Mouse (Mus musculus) heart, adult 2 months (tissue): ENCODE results near the gene Wwox. TPM values are rescaled to one million over a fixed set of nuclear protein-coding genes. Genes with fewer than 3 reads are reported as not detected.

ENCODE experiments used
- DNase-seq, 2 experiments: peaks; one replicate each; pipeline ENCODE4 v3.0.0; 2021
- H3K27ac ChIP-seq: fragments of 200-600 bp; 2 replicates; pipeline ENCODE4 v1.8.1; 2022
- H3K27me3 ChIP-seq: fragments of 200-500 bp; 2 replicates; pipeline ENCODE4 v1.6.1; 2012; ENCODE audit warnings: mild to moderate bottlenecking, low read length, inconsistent platforms, mixed read lengths; ENCODE audit not compliant: control insufficient read depth, insufficient read depth
- H3K36me3 ChIP-seq: fragments of 200-500 bp; 2 replicates; pipeline ENCODE4 v1.6.1; 2012; ENCODE audit warnings: low read length, inconsistent platforms; ENCODE audit not compliant: control insufficient read depth, insufficient read depth
- H3K4me1 ChIP-seq: fragments of 200-500 bp; 2 replicates; pipeline ENCODE4 v1.6.1; 2011; ENCODE audit warnings: low read length; ENCODE audit not compliant: control insufficient read depth, insufficient read depth
- H3K4me3 ChIP-seq: fragments of 200-600 bp; 2 replicates; pipeline ENCODE4 v1.8.1; 2022
- H3K79me2 ChIP-seq: fragments of 200-500 bp; replicated peaks from 2 replicates; pipeline ENCODE4 v1.6.1; 2012; ENCODE audit warnings: mild to moderate bottlenecking, inconsistent platforms, low read length, moderate library complexity, mixed read lengths; ENCODE audit not compliant: control insufficient read depth, insufficient read depth
- H3K9ac ChIP-seq: fragments of 200-500 bp; 2 replicates; pipeline ENCODE4 v1.6.1; 2012; ENCODE audit warnings: low read depth, mild to moderate bottlenecking, control low read depth, inconsistent platforms, low read length, mixed read lengths
- CTCF ChIP-seq: fragments of 200-600 bp; IDR thresholded peaks from 2 replicates; pipeline ENCODE4 v1.8.1; 2022; ENCODE audit warnings: antibody characterized with exemption, mild to moderate bottlenecking, moderate library complexity
- EP300 ChIP-seq: fragments of 200-500 bp; IDR thresholded peaks from 2 replicates; pipeline ENCODE4 v1.6.1; 2011; ENCODE audit warnings: low read depth, low read length, control low read depth; ENCODE audit not compliant: insufficient read depth
- POLR2A ChIP-seq: fragments of 200-500 bp; IDR thresholded peaks from 2 replicates; pipeline ENCODE4 v1.6.1; 2011; ENCODE audit warnings: mild to moderate bottlenecking, low read depth, low read length, control low read depth; ENCODE audit not compliant: insufficient read depth
- WGBS: fragments of 180-500 bp; shearing (Covaris S2); methylation state at CpG from one replicate; pipeline ENCODE4 v1.1.7; 2018; 5-methylcytosine and 5-hydroxymethylcytosine counted together
- intact Hi-C: fragments of 180-260 bp; cut with DNase I; formaldehyde crosslinking; loops from one replicate; pipeline ENCODE4 v1.15.1; 2025
- polyA plus RNA-seq: library from polyadenylated mRNA; depleted of rRNA; stranded (reverse); fragments of >200 nt; gene quantifications from 2 replicates; pipeline ENCODE4 v1.2.3, GENCODE M21; 2012
- total RNA-seq, 2 experiments: library from RNA; stranded (reverse); gene quantifications; 2 replicates each; pipeline ENCODE4 v1.2.3; 2021

Wwox gene
- total and polyA plus RNA-seq, 3 experiments = 3.3 to 4.6 (median 4.6) TPM

DNA sequence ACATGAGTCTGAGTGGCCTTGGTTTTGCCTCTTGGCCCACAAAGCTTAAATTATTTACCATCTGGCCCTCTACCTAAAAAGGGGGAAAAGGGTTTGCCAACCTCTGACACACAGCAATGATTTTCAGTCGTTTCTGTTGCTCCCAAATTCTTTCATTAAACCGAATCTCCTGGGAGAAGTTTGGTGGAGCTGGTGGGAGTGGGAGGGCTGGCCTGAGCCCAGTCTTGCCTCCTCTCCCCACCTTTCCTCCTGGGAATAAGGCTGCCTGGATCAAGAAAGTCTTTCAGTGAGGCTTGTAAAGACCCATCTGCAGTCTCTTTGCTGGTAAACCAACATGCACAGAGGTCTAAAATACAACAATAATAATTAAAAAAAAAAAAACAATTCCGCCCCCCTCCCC is 113.2 kb downstream of the Wwox start:
- intact Hi-C loops = no loop called here
- no peak overlapping the region for H3K4me3 ChIP-seq
- TF ChIP-seq CTCF (no peak), POLR2A (no peak)
- H3K79me2 ChIP-seq = no peaks in the 10 kb centered on the region
- H3K4me1 ChIP-seq = no peaks in the 10 kb centered on the region; the same call in 1 of the 2 replicates
- H3K36me3 ChIP-seq = no peaks in the 10 kb centered on the region
- 64% methylated on average over 3 of the region's 3 CpGs for WGBS
- DNase-seq = peak in 1 of 2 experiments; percentile 18
- H3K27ac ChIP-seq = no peak overlapping the region
- no peak overlapping the region for H3K9ac ChIP-seq
- no peaks in the 10 kb centered on the region for H3K27me3 ChIP-seq

DNA sequence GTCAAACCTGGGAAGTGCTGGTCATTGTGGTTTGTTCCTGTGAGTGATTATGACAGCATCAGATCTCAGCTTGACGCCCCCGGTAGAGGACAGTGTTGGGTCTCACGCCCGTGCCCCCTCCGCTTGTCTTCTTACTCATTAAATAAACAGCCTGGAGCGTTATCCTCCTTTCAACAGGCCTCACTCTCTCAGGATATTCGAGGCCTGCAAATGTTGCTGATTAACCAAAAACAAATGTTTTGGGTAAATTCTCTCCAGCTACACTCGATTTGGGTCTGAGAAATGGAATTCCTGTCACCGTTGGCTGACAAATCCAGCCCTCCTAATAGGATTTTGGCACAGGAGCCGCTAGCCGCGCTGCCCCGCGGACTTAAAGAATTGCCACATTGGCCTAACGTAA is 115.5 kb downstream of the Wwox start:
- H3K9ac ChIP-seq = no peak overlapping the region
- no peak overlapping the region for H3K27ac ChIP-seq
- no peaks in the 10 kb centered on the region; the same call in 1 of the 2 replicates for H3K4me1 ChIP-seq
- intact Hi-C loops = no loop called here
- no peaks in the 10 kb centered on the region for H3K36me3 ChIP-seq
- WGBS = 71% methylated on average over 15 of the region's 15 CpGs
- TF ChIP-seq POLR2A = no peak
- TF ChIP-seq CTCF = no peak
- TF ChIP-seq EP300 = no peak
- H3K4me3 ChIP-seq = no peak overlapping the region
- no peaks in the 10 kb centered on the region for H3K79me2 ChIP-seq
- H3K27me3 ChIP-seq = no peaks in the 10 kb centered on the region
- no peak for DNase-seq

DNA sequence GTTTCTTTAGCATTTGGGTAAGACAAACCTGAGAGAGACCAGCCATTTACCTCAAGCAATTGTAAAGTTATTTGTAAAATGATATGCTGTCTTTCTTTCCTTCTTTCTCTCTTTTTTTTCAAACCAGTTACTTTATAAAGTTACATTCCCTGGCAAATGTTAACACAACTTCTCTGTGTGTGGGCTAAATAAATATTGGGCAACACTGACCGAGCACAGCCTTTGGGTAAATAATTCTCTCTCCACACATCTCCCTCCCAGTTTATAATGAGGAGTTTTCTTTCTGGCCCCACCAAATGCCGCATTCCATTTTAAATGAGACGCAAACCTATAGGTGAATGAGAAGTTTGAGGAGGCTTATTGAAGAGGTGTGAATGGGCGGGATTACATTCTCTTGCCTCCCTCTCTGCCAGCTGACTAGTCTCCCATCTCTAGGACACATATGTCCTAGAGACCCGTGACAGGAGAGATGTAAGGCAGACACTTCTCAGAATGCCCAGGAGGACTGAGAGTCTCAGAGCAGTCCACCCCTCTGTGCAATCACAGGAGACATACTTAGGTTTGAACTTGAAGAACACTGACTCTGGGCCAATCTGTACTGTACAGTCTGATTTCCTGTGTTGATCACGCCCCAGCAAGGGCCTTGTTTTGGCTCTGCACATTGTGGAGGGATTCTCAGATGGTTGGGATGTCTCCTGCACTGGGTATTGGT is 116.2 kb downstream of the Wwox start:
- intact Hi-C loops = no loop called here
- Histone ChIP-seq H3K79me2 (no peaks in the 10 kb centered on the region), H3K36me3 (no peaks in the 10 kb centered on the region), H3K4me3 (no peak overlapping the region), H3K27me3 (no peaks in the 10 kb centered on the region), H3K9ac (no peak overlapping the region), H3K27ac (no peak overlapping the region), H3K4me1 (no peaks in the 10 kb centered on the region; the same call in 1 of the 2 replicates)
- 83% methylated on average over 6 of the region's 6 CpGs for WGBS
- TF ChIP-seq EP300 = no peak
- TF ChIP-seq POLR2A = no peak
- TF ChIP-seq CTCF = no peak
- no peak for DNase-seq

DNA sequence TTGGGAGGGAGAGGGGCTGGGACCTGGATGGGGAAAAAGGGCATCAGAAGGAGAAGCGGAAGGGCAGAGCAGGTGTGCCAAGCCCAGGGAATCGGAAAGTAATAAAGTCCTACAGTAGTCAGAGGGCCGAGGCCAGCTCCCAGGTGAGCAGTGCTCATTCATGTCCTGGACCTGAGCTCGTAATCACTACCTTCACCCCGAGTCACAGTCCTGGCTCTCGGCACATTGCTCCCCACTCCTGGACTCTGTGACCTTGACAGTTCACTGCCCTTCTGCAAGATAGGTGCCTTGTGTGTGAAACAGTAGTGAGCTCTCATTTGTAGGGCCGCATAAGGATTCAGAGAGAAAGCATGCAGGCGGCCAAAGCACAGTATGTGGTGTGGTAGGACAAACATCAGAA is 121.7 kb downstream of the Wwox start:
- WGBS = 92% methylated on average over 8 of the region's 8 CpGs
- H3K4me3 ChIP-seq = no peak overlapping the region
- no peaks in the 10 kb centered on the region for H3K79me2 ChIP-seq

GRCm38 (mm10) chr8:114562486-114562885 is 123.0 kb downstream of the Wwox start:
- intact Hi-C loops = no loop called here
- 94% methylated on average over 13 of the region's 13 CpGs for WGBS

More for the DNA sequence above, 121.7 kb downstream of the Wwox start:
- TF ChIP-seq EP300 (no peak), POLR2A (no peak), CTCF (no peak)
- no peak for DNase-seq
- Histone ChIP-seq H3K4me1 (no peaks in the 10 kb centered on the region), H3K36me3 (no peaks in the 10 kb centered on the region), H3K27ac (no peak overlapping the region), H3K9ac (no peak overlapping the region), H3K27me3 (no peaks in the 10 kb centered on the region)
- intact Hi-C loops = no loop called here

DNA sequence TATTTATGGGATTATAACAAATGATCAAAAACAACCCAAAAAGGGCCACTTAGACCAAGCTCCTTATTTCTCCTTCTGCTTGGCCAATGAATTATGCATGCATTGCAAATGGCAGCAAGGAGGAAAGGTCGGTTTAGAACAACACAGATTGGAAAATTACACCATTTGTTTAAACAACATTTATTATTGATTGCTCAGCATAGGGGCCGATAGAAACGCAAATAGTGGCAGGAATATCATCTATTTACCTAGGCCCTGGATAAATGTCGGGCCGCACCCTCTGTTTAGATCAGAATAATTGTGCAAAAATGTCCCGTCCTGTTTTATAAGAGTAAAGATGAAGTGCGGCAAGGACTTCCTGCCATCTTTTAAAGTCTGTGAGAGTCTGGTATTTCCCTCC is 123.9 kb downstream of the Wwox start:
- no peak for DNase-seq
- no peaks in the 10 kb centered on the region for H3K79me2 ChIP-seq
- H3K36me3 ChIP-seq = no peaks in the 10 kb centered on the region
- H3K27ac ChIP-seq = no peak overlapping the region
- no peak overlapping the region for H3K4me3 ChIP-seq
- intact Hi-C loops = no loop called here
- TF ChIP-seq EP300 (no peak), CTCF (no peak), POLR2A (no peak)
- 95% methylated on average over 7 of the region's 7 CpGs for WGBS
- no peaks in the 10 kb centered on the region for H3K4me1 ChIP-seq
- no peaks in the 10 kb centered on the region for H3K27me3 ChIP-seq
- H3K9ac ChIP-seq = no peak overlapping the region

More at GRCm38 (mm10) chr8:114562486-114562885, 123.0 kb downstream of the Wwox start:
- Histone ChIP-seq H3K27me3 (no peaks in the 10 kb centered on the region), H3K79me2 (no peaks in the 10 kb centered on the region), H3K4me1 (no peaks in the 10 kb centered on the region), H3K4me3 (no peak overlapping the region), H3K9ac (no peak overlapping the region), H3K27ac (no peak overlapping the region), H3K36me3 (no peaks in the 10 kb centered on the region)
- no peak for DNase-seq
- no peak for TF ChIP-seq POLR2A
- TF ChIP-seq EP300 = no peak
- TF ChIP-seq CTCF = no peak
